Comparison of ENCODE assay signal across 27 mouse cellular contexts in the genomic region with DNA sequence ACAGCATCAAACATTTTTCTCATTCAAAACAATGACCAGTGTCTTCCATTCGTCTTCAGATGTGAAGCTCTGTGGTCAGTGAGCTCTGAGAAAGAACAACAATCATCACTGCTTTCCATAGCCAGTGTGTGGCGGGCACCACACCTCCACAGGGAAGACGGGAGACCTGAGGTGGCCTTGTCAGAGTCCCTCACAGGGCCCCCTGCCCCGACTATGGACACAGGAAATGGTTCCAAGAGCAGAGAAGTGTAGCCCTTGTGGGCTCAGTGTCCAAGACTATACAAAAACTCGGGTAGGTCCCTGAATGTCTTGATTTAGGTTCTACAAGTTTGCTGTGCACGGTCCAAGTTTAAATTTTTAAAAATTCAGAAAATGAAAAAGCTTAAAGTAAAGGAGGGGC.
DNase-seq lines count a peak whose midpoint lies in the region; ATAC-seq lines count a peak whose summit lies in the region.
"Had no signal": no experiment of that assay in that cellular context is flagged by ENCODE, and none has a peak within 500 bp of the region (broad histone marks: within the 10 kb centered on the region; RNA-seq: fewer than 3 reads in every experiment).

No protein-coding gene starts in this region.

- peak overlapping the region; percentile 85 for H3K27ac ChIP-seq in kidney, embryonic 15.5 days
- H3K27ac ChIP-seq in liver, embryonic 11.5 days (ENCODE audit: low read depth, low read length) = peak overlapping the region; percentile 39; the same call in 1 of the 2 replicates
- H3K27ac ChIP-seq: gastrocnemius, adult 2 months; heart, embryonic 10.5 days; heart, embryonic 13.5 days; hindbrain, embryonic 14.5 days; hindbrain, postnatal 0 days had no signal

- no peak overlapping the region for H3K4me3 ChIP-seq in kidney, embryonic 15.5 days (replicated peaks)
- H3K4me3 ChIP-seq in liver, embryonic 11.5 days (ENCODE audit: low read depth, low read length) = no peak overlapping the region
- H3K4me3 ChIP-seq: embryonic facial prominence, embryonic 13.5 days; erythroblast, embryonic 14.5 days; gastrocnemius, adult 2 months; heart, embryonic 10.5 days; heart, embryonic 13.5 days had no signal

- H3K36me3 ChIP-seq in kidney, embryonic 15.5 days = no peaks in the 10 kb centered on the region
- H3K36me3 ChIP-seq in liver, embryonic 11.5 days (ENCODE audit: control insufficient read depth, insufficient read depth, low read length) = no peaks in the 10 kb centered on the region
- H3K36me3 ChIP-seq: G1E; heart, embryonic 13.5 days had no signal

- no peak overlapping the region for H3K9ac ChIP-seq in kidney, embryonic 15.5 days
- no peak overlapping the region for H3K9ac ChIP-seq in liver, embryonic 11.5 days (ENCODE audit: low read depth, low read length)
- H3K9ac ChIP-seq: embryonic facial prominence, embryonic 13.5 days; forebrain, postnatal 0 days; heart, embryonic 13.5 days; hindbrain, embryonic 14.5 days had no signal

- DNase-seq in heart, adult 11 months = peak; percentile 55
- no peak for DNase-seq in heart, adult 8-10 months (ENCODE audit: low spot score)
- no peak for DNase-seq in kidney, postnatal 10 days
- DNase-seq in liver, embryonic 11.5 days (ENCODE audit: low spot score) = no peak
- no peak for DNase-seq in liver
- no peak for DNase-seq in embryo, embryonic 10.5 days (ENCODE audit: low spot score)
- DNase-seq: adrenal gland, postnatal 10 days; adrenal gland, postnatal 36 days; B cell, adult 2 months; cerebellum, adult 18-20 months; forebrain, postnatal 0 days; gastrocnemius, adult 2 months; gastrocnemius, postnatal 14 days; heart, adult 18-20 months; heart, postnatal 14 days; heart, postnatal 4 days had no signal

- ATAC-seq in kidney, embryonic 15.5 days (replicated peaks; ENCODE audit: low FRiP score) = no peak
- ATAC-seq in liver, embryonic 11.5 days (replicated peaks; ENCODE audit: low FRiP score) = no peak
- ATAC-seq: forebrain, embryonic 14.5 days; forebrain, postnatal 0 days; hindbrain, postnatal 0 days; Patski had no signal

- no peaks in the 10 kb centered on the region for H3K9me3 ChIP-seq in kidney, embryonic 15.5 days (replicated peaks)
- no peaks in the 10 kb centered on the region for H3K9me3 ChIP-seq in liver, embryonic 11.5 days (ENCODE audit: control insufficient read depth, low read length)
- H3K9me3 ChIP-seq: embryonic facial prominence, embryonic 13.5 days; heart, embryonic 10.5 days; heart, embryonic 13.5 days had no signal

- peaks cover 93% of the 10 kb centered on the region for H3K4me1 ChIP-seq in kidney, embryonic 15.5 days
- peaks cover 38% of the 10 kb centered on the region for H3K4me1 ChIP-seq in liver, embryonic 11.5 days (replicated peaks; ENCODE audit: control insufficient read depth, insufficient read depth, low read length)

- 27% methylated on average over 6 of the region's 6 CpGs for WGBS in kidney, embryonic 15.5 days
- WGBS in liver, embryonic 11.5 days = 53% methylated on average over 6 of the region's 6 CpGs

- H3K4me2 ChIP-seq in kidney, embryonic 15.5 days = peak overlapping the region; percentile 47
- no peak overlapping the region for H3K4me2 ChIP-seq in liver, embryonic 11.5 days
- H3K4me2 ChIP-seq: embryonic facial prominence, embryonic 13.5 days; heart, embryonic 13.5 days; hindbrain, embryonic 14.5 days had no signal

- no peaks in the 10 kb centered on the region for H3K27me3 ChIP-seq in kidney, embryonic 15.5 days
- no peaks in the 10 kb centered on the region for H3K27me3 ChIP-seq in liver, embryonic 11.5 days (replicated peaks; ENCODE audit: control insufficient read depth, insufficient read depth, low read length)
- H3K27me3 ChIP-seq: CH12.LX; embryonic facial prominence, embryonic 13.5 days; heart, embryonic 13.5 days; Patski had no signal
